Comparison of ENCODE assay signal across 29 mouse cellular contexts in genomic region chrY:90727121-90727908, GRCm38 (mm10). TPM values are rescaled to one million over a fixed set of nuclear protein-coding genes. Genes with fewer than 3 reads are reported as not detected.
A peak's percentile ranks its signal among the peaks of the same experiment; 100 is the strongest.
DNase-seq lines count a peak whose midpoint lies in the region; ATAC-seq and TF ChIP-seq lines count a peak whose summit lies in the region.
"Not testable (repeated sequence)": the region's sequence is repeated elsewhere in the genome, so short reads cannot be mapped to it uniquely, and the experiment has no call there.
"Had no signal": no experiment of that assay in that cellular context is flagged by ENCODE, and none has a peak within 500 bp of the region (broad histone marks: within the 10 kb centered on the region; RNA-seq: fewer than 3 reads in every experiment).

No protein-coding gene starts in this region.

- WGBS in heart, postnatal 0 days = 55% methylated on average over 7 of the region's 13 CpGs
- 80% methylated on average over 13 of the region's 13 CpGs for WGBS in limb, embryonic 11.5 days
- 65% methylated on average over 9 of the region's 13 CpGs for WGBS in midbrain, embryonic 14.5 days

- not testable (repeated sequence) for H3K4me2 ChIP-seq in heart, postnatal 0 days (ENCODE audit: low read depth, low read length); limb, embryonic 11.5 days (ENCODE audit: low read depth, severe bottlenecking); midbrain, embryonic 14.5 days (ENCODE audit: low read length)

- not testable (repeated sequence) for H3K4me3 ChIP-seq in heart, postnatal 0 days (ENCODE audit: low read depth, low read length); limb, embryonic 11.5 days (ENCODE audit: low read depth, low read length); midbrain, embryonic 14.5 days (replicated peaks; ENCODE audit: low read depth, low read length)

- not testable (repeated sequence) for TF ChIP-seq CTCF in heart, postnatal 0 days (IDR thresholded peaks at IDR 0.05; ENCODE audit: low read depth)

- H3K9ac ChIP-seq in heart, postnatal 0 days (replicated peaks; ENCODE audit: low read depth, low read length); limb, embryonic 11.5 days (ENCODE audit: low read length); midbrain, embryonic 14.5 days (replicated peaks; ENCODE audit: low read length): not testable (repeated sequence)

- H3K36me3 ChIP-seq in heart, postnatal 0 days (replicated peaks; ENCODE audit: control insufficient read depth, insufficient read depth, low read length); limb, embryonic 11.5 days (ENCODE audit: control insufficient read depth, insufficient read depth, low read length); midbrain, embryonic 14.5 days (ENCODE audit: control insufficient read depth, insufficient read depth, low read length): not testable (repeated sequence)

- not testable (repeated sequence) for H3K4me1 ChIP-seq in heart, postnatal 0 days (ENCODE audit: control insufficient read depth, insufficient read depth); limb, embryonic 11.5 days (ENCODE audit: control insufficient read depth, insufficient read depth, low read length); midbrain, embryonic 14.5 days (ENCODE audit: control insufficient read depth, insufficient read depth, low read length)

- H3K9me3 ChIP-seq in heart, postnatal 0 days (replicated peaks; ENCODE audit: control insufficient read depth, low read length); limb, embryonic 11.5 days (ENCODE audit: control insufficient read depth, low read length); midbrain, embryonic 14.5 days (ENCODE audit: control insufficient read depth, low read length): not testable (repeated sequence)

- DNase-seq in A20 (ENCODE audit: low read depth, low spot score) (peak; percentile 16), ES-CJ7 (ENCODE audit: low read depth, low spot score) (peak; percentile 67), R1 (ENCODE audit: low read depth, low spot score) (peak; percentile 78)
- peak; percentile 2 for DNase-seq in embryo, embryonic 11 days
- DNase-seq in heart, postnatal 0 days (ENCODE audit: low spot score) = peak; percentile 6
- not testable (repeated sequence) for DNase-seq in limb, embryonic 11.5 days (ENCODE audit: low spot score)
- peak; percentile 14 for DNase-seq in midbrain, embryonic 14.5 days

- not testable (repeated sequence) for TF ChIP-seq EP300 in heart, postnatal 0 days (IDR thresholded peaks at IDR 0.05; ENCODE audit: low read depth)

- H3K27me3 ChIP-seq in heart, postnatal 0 days (ENCODE audit: control insufficient read depth, insufficient read depth, low read length); limb, embryonic 11.5 days (ENCODE audit: control insufficient read depth, insufficient read depth, low read length); midbrain, embryonic 14.5 days (ENCODE audit: control insufficient read depth, insufficient read depth, low read length): not testable (repeated sequence)

- ATAC-seq in heart, postnatal 0 days (ENCODE audit: insufficient read depth, low read depth); midbrain, embryonic 14.5 days (ENCODE audit: low FRiP score, low TSS enrichment): not testable (repeated sequence)
- peak; percentile 73; the same call in 1 of the 2 replicates for ATAC-seq in limb, embryonic 11.5 days (ENCODE audit: insufficient number of reproducible peaks, low FRiP score, low TSS enrichment, low read depth)

- H3K27ac ChIP-seq in heart, postnatal 0 days (ENCODE audit: low read depth); limb, embryonic 11.5 days (replicated peaks; ENCODE audit: low read depth, low read length); midbrain, embryonic 14.5 days (replicated peaks; ENCODE audit: low read depth, low read length): not testable (repeated sequence)

RNA-seq across cellular contexts. Expression of gene Gm21860, which starts 27.3 kb away (rescaled TPM):
- total RNA-seq in heart, postnatal 0 days (2014; rRNA removed; ENCODE audit: low replicate concordance) = not detected in 2 replicates
- not detected in 2 replicates for polyA plus RNA-seq in heart, postnatal 0 days (2015; fragmentation: Nextera tagmentation; extraction: Ambion mirVana)
- not detected in 2 replicates for polyA plus RNA-seq in limb, embryonic 11.5 days (2014; fragmentation: Nextera tagmentation; extraction: Ambion mirVana)
- polyA plus RNA-seq in midbrain, embryonic 14.5 days (2014; fragmentation: Nextera tagmentation; extraction: Ambion mirVana) = not detected in 2 replicates
- total RNA-seq: adrenal gland, adult 8-10 months; forebrain, postnatal 0 days; gastrocnemius, postnatal 25 days; heart, adult 2 months; heart, postnatal 25 days; layer of hippocampus, adult 18-20 months; layer of hippocampus, postnatal 14 days; left cerebral cortex, adult 8-10 months; left cerebral cortex, postnatal 4 days; liver, adult 2 months; monocyte, adult 5-6 weeks had no signal
- polyA plus RNA-seq: activated CD4-positive, CD25-positive, alpha-beta regulatory T cell, adult 4 months; C2C12; cerebellum, adult 2 months; forebrain, embryonic 10.5 days; forebrain, postnatal 0 days; heart, adult 2 months; heart, embryonic 13.5 days; hindbrain, embryonic 12.5 days; intestine, embryonic 15.5 days; liver, adult 2 months; liver, embryonic 16.5 days; midbrain, embryonic 12.5 days; neural tube, embryonic 11.5 days; testis, adult 2 months had no signal

RNA-seq across cellular contexts. Expression of gene Gm47283, which starts 57.2 kb away (rescaled TPM):
- not detected in 2 replicates for total RNA-seq in heart, postnatal 0 days (2014; rRNA removed; ENCODE audit: low replicate concordance)
- polyA plus RNA-seq in heart, postnatal 0 days (2015; fragmentation: Nextera tagmentation; extraction: Ambion mirVana) = not detected in 2 replicates
- polyA plus RNA-seq in limb, embryonic 11.5 days (2014; fragmentation: Nextera tagmentation; extraction: Ambion mirVana) = not detected in 2 replicates
- polyA plus RNA-seq in midbrain, embryonic 14.5 days (2014; fragmentation: Nextera tagmentation; extraction: Ambion mirVana) = not detected in 2 replicates
- total RNA-seq: adrenal gland, adult 8-10 months; forebrain, postnatal 0 days; gastrocnemius, postnatal 25 days; heart, adult 2 months; heart, postnatal 25 days; layer of hippocampus, adult 18-20 months; layer of hippocampus, postnatal 14 days; left cerebral cortex, adult 8-10 months; left cerebral cortex, postnatal 4 days; liver, adult 2 months; monocyte, adult 5-6 weeks had no signal
- polyA plus RNA-seq: activated CD4-positive, CD25-positive, alpha-beta regulatory T cell, adult 4 months; C2C12; cerebellum, adult 2 months; forebrain, embryonic 10.5 days; forebrain, postnatal 0 days; heart, adult 2 months; heart, embryonic 13.5 days; hindbrain, embryonic 12.5 days; intestine, embryonic 15.5 days; liver, adult 2 months; liver, embryonic 16.5 days; midbrain, embryonic 12.5 days; neural tube, embryonic 11.5 days; testis, adult 2 months had no signal
